Mouse (Mus musculus) thymus, postnatal 25 days (tissue): ENCODE measurements at regions not wholly inside any gene's neighbourhood (a gene's known extent, or its start where the extent isn't known, plus 50 kb on each side); places are given as distances from the start of the nearest gene placed in this dataset.

Experiments
- DNase-seq: peaks from one replicate; pipeline ENCODE4 v3.0.0; 2022

- no peak for DNase-seq
These were observed 110.8 kb upstream of the Mkln1 start for GRCm38 (mm10) chr6:31287686-31288085.

- no peak for DNase-seq
These were observed 109.9 kb upstream of the Mkln1 start for GRCm38 (mm10) chr6:31288421-31289233.

DNA sequence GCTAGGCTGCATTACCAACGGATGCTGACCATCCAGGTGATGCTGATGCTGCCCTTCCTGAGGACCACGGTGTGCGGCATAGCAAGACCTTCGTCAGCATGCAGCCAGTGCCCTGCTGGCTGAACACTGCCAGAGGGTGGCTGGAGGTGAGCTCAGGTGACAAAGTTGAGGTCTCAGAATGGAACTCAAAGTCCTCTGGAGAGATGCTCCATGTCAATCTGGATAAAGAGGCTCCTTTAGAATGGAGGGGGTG is 109.4 kb upstream of the Mkln1 start:
- no peak for DNase-seq

DNA sequence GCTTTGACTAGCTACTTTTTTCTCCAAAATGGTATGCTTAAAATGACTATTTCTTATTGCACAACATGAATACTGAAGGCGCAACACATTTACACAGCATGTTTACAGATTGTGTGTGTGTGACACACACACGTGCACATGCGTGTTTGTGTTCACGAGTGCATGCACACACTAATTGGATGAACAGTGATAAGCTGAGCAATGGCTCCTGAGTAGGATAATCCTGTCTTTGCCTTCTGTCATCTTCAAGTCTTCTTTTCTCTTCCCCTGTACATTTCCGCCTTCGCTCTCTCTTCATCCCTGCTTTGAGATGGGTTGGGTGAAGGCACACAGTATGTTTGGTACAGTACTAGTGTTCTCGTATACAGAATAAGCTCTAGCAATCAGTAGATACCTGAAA is 106.5 kb upstream of the Mkln1 start:
- no peak for DNase-seq

DNA sequence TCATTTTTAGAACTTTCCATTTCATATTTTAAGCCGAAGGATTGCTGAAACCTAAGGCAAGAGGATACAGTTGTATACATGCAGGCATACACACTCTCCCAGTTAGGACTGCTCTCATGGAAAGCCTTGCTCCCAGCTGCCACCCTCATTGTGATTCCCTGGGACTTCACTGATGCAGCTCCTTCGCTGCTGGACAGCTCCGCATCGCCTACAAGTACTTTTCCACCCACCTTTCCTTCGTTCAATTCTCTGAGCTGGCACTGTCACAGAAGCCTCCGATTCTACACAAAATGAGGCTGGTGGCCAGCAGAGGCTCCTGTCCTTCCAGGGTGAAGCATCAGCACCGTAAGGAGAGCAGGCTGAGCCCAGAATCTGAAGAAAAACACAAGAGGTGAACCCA is 105.5 kb upstream of the Mkln1 start:
- DNase-seq = no peak

DNA sequence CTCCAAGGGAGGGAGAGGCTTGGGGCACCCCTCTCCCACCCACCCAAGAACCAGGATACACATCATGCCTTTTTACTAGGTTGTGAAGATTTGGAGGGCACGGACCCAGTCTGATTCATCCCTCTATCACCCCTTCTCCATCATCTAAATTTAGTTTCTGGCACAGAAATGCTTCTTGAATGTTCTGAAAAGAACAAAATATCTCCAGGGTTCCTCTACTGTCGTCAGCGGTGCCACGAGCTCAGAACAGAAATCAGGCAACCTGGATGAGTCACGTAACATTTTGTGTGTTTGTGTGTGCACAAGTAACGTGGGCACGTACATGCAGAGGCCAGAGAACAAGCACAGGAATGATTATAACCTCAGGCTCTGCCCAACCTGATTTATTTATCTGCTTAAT is 99.1 kb upstream of the Mkln1 start:
- DNase-seq = no peak

GRCm38 (mm10) chr6:31305736-31306135 is 92.8 kb upstream of the Mkln1 start:
- no peak for DNase-seq

DNA sequence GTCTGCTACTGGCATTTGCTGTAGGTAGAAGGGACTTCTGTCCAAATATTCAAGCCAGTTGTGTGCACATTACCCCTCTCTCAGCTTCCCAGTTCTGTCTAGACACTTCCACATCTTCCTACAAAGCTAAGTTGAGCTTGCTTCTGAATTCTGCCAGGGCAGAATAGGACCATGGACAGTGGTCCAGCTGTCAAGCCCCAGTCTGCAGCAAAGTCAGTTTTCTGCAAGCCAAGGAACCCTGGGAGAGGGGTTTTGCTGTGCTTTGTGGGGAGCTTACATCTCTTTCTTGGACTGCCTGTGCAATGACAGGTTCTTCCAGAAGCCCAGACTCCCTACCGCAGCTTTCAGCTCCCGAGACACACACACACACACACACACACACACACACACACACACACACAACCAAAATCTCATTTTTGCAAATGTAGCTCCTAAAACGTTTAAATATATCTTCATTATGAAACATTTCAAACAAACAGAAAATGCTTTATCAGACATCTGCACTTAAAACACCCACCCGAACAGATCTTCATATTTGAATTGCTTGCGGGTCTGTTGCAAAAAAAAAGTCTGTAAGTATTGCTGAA is 91.4 kb upstream of the Mkln1 start:
- no peak for DNase-seq

GRCm38 (mm10) chr6:31307899-31308298 is 90.6 kb upstream of the Mkln1 start:
- no peak for DNase-seq

DNA sequence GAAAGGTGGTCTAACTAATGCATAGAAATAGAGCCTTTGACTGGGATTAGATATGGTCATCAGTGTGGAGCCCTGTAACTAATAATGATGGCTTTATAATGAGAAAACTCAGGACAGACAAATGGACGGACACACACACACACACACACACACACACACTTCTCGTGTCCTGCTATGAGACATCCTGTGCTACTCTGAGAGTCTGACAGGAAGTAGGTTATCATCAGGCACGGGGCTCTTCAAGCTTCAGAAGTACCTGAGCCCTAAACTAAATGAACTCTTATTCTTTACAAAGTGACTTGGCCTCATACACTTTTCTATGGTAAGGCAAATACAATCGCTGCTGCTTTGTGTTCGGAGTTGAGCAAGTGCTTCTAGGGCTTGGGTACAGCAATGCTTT is 87.9 kb upstream of the Mkln1 start:
- no peak for DNase-seq

GRCm38 (mm10) chr6:31313869-31314470 is 84.6 kb upstream of the Mkln1 start:
- no peak for DNase-seq

- DNase-seq = no peak
These were observed 80.8 kb upstream of the Mkln1 start for GRCm38 (mm10) chr6:31317741-31318225.

- DNase-seq = peak; percentile 71
These were observed 80.0 kb upstream of the Mkln1 start for GRCm38 (mm10) chr6:31318506-31318905.

DNA sequence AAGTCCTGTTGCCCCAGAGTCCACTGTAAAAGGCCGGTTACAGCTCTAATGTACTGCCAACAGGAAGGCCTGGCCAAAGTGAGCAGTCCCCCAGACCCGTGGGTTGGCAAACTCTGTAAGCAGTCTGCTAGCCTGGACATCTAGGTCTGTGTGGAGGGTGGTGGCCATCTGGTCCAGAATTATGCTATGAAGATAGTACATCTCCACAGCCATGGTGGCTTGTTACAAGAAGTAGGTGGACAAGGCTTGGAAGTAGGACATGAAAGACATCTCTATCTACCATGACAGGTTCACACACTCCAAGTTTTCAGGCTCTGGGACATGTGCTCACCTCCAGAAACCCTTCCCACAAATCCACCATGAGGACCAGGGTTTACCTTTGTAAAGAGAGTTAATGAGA is 79.1 kb upstream of the Mkln1 start:
- DNase-seq = no peak

DNA sequence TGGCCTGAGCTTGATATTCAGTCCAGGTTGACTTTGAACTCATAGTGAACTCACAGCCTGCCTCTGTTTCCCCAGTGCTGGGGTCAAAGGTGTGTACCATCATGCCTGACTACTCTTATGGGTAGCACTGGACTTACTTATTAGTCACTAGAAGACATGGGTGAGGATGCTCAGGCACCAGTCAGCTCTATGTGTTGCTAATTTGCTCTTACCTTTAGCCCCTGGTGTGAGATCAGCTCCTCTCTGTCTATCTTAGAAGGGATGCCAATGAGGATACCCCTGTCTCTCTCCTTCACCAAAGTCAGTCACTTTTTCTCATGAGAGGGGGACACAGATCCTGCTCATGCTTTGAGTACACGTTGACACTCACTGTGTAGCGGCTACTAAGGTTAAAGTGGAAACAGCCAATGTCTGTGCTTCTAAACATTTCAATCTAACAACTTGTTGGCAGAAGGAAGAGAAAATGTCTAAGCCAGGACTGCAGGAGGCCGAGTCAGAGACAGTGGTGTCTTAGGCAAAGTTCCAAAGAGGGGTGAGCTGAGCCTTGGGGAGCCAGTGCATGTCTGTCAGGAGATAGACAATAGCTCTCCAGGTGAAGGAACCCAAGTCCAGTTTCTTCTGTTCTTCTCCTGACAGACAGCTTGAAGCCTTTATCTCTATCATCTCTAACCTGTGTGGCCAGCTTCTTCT is 78.2 kb upstream of the Mkln1 start:
- no peak for DNase-seq

GRCm38 (mm10) chr6:31321066-31321846 is 77.3 kb upstream of the Mkln1 start:
- DNase-seq = no peak

DNA sequence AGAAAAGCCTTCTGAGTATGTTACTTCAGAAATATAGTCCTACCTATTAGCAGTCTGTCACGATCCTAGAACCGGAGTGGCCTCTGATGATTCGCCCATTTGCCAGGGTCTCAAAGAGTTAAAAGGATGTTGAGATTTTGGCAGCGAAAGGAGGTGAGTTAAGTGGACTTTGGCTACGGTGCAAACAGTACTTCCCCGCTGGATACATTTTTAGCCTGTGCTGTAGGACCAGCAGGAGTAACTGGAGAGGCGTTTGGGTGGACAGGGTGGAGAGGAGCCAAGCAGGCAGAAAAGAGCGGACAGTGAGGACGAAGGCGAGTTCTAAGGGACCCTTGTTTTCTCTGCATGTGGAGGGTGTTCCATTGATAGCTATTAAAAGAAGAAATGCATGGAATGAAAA is 76.6 kb upstream of the Mkln1 start:
- DNase-seq = no peak

GRCm38 (mm10) chr6:31323228-31324190 is 75.0 kb upstream of the Mkln1 start:
- DNase-seq = no peak

DNA sequence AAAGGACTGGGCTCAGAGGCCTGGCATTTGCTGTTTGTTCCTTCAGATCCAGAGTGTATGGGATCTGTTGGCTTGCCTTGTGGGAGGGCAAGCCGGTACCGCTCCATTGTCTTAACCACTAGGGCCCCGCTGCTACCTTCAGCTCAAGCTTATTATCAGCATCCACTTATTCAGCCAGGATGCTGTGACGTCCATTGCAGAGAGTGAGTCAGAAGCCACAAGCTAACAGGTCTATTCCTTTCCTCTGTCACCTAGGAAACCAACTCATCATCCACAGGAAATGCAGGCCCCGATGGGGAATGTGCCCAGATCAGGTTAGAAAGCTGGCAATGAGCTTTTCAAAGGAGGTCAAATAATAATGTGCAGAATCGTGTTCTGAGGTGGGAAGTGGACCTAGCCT is 73.8 kb upstream of the Mkln1 start:
- no peak for DNase-seq

GRCm38 (mm10) chr6:31325621-31326020 is 72.9 kb upstream of the Mkln1 start:
- no peak for DNase-seq

GRCm38 (mm10) chr6:31330327-31330726 is 68.2 kb upstream of the Mkln1 start:
- no peak for DNase-seq

- no peak for DNase-seq
These were observed 67.7 kb upstream of the Mkln1 start for GRCm38 (mm10) chr6:31330868-31331267.
